ENCODE assay signal across 8 mouse cellular contexts in the genomic region with DNA sequence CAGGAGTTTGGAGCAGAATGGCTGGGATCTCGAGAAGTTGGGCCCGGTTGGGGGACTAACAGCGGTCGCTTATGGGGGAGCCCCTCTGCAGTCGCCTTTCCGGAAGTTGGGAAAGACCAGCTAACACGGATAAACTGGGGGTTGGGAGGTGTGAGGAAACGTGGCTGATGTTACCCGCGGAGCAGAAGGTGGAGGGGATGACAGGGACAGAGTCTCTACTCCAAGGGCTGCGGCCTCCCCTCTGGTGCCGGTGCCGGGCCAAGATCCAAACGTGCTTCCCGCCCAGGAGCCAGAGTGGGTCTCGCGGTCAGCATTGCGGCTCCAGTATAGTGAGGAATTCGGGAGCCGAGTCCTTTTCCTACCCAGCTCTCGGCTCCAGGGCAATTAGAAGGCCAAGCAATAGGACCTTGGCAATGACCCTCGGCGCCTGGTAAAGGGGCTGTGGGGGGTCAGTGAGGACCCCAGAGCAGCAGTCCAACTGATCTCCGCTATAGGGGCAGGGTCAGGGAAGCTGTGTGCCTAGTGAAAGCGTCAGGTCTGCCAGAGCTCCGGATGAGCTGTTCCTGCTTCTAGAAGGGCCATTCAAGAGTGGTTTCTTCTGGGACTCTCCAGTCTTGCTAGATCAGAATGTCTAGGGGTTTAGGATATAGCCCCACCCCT. TPM values are rescaled to one million over a fixed set of nuclear protein-coding genes. Genes with fewer than 3 reads are reported as not detected.
DNase-seq lines count a peak whose midpoint lies in the region; ATAC-seq lines count a peak whose summit lies in the region.

No protein-coding gene starts in this region.

- 2% methylated on average over 26 of the region's 26 CpGs for WGBS in heart, embryonic 12.5 days
- WGBS in liver, embryonic 12.5 days (ENCODE audit: insufficient replicate concordance) = 1% methylated on average over 26 of the region's 26 CpGs

- H3K36me3 ChIP-seq in heart, embryonic 12.5 days = no peaks in the 10 kb centered on the region
- H3K36me3 ChIP-seq in liver, embryonic 12.5 days = no peaks in the 10 kb centered on the region

- peak overlapping the region; percentile 68 for H3K4me3 ChIP-seq in heart, embryonic 12.5 days
- H3K4me3 ChIP-seq in liver, embryonic 12.5 days = peak overlapping the region; percentile 13; the same call in 1 of the 2 replicates

- H3K27me3 ChIP-seq in heart, embryonic 12.5 days (replicated peaks) = peaks cover 85% of the 10 kb centered on the region
- peaks cover 88% of the 10 kb centered on the region for H3K27me3 ChIP-seq in liver, embryonic 12.5 days (replicated peaks)

- peaks cover 34% of the 10 kb centered on the region for H3K4me1 ChIP-seq in heart, embryonic 12.5 days (replicated peaks)
- peaks cover 9% of the 10 kb centered on the region; the same call in 1 of the 2 replicates for H3K4me1 ChIP-seq in liver, embryonic 12.5 days

- no peak overlapping the region for H3K27ac ChIP-seq in heart, embryonic 12.5 days (ENCODE audit: poor library complexity, severe bottlenecking)
- H3K27ac ChIP-seq in liver, embryonic 12.5 days = no peak overlapping the region

- H3K9ac ChIP-seq in heart, embryonic 12.5 days = peak overlapping the region; percentile 51; the same call in 1 of the 2 replicates
- H3K9ac ChIP-seq in liver, embryonic 12.5 days = no peak overlapping the region

- no peaks in the 10 kb centered on the region for H3K9me3 ChIP-seq in heart, embryonic 12.5 days (replicated peaks)
- H3K9me3 ChIP-seq in liver, embryonic 12.5 days (replicated peaks) = no peaks in the 10 kb centered on the region

- DNase-seq in heart, adult 9 months (ENCODE audit: low spot score in 2 of 2) = no peak
- peak; percentile 2 for DNase-seq in urinary bladder, postnatal 25 days (ENCODE audit: low spot score)
- no peak for DNase-seq in urinary bladder, postnatal 14 days (ENCODE audit: low spot score)
- peak; percentile 3 for DNase-seq in testis, postnatal 14 days (ENCODE audit: low spot score)
- DNase-seq in ovary, postnatal 36 days (ENCODE audit: low spot score) = no peak
- no peak for DNase-seq in layer of hippocampus, postnatal 36 days

- H3K4me2 ChIP-seq in heart, embryonic 12.5 days = peak overlapping the region; percentile 98
- peak overlapping the region; percentile 60 for H3K4me2 ChIP-seq in liver, embryonic 12.5 days

- ATAC-seq in heart, embryonic 12.5 days (ENCODE audit: insufficient number of reproducible peaks, low FRiP score) = no peak
- no peak for ATAC-seq in liver, embryonic 12.5 days

RNA-seq across cellular contexts. Expression of gene Grid1, which starts 1.4 kb away (rescaled TPM):
- polyA plus RNA-seq in heart, embryonic 12.5 days (2016; fragmentation: Nextera tagmentation; extraction: Ambion mirVana) = 0.44 and 0.51 TPM in 2 replicates
- 0.23 and 0.26 TPM in 2 replicates for polyA plus RNA-seq in liver, embryonic 12.5 days (2016; fragmentation: Nextera tagmentation; extraction: Ambion mirVana)
- total RNA-seq in layer of hippocampus, postnatal 36 days (2021) = 10 to 100 TPM; 51.7 to 53.4 TPM

Comparison
In these comparisons a context has a peak if more than half of its experiments do, and no peak if none do; other contexts are left out.
1. DNase-seq: peak in urinary bladder, postnatal 25 days (single experiment) and testis, postnatal 14 days (single experiment); none in heart, adult 9 months (0 of 2), urinary bladder, postnatal 14 days (single experiment), ovary, postnatal 36 days (single experiment) and layer of hippocampus, postnatal 36 days (0 of 2).